Mouse (Mus musculus) myocyte (in vitro differentiated cells): ENCODE measurements around the gene Rundc1. TPM values are rescaled to one million over a fixed set of nuclear protein-coding genes. Genes with fewer than 3 reads are reported as not detected.
A peak's percentile ranks its signal among the peaks of the same experiment; 100 is the strongest.

Source experiments
- H3K27me3 ChIP-seq: one replicate; pipeline ENCODE4 v1.6.1; 2011; ENCODE audit not compliant: control insufficient read depth, insufficient read depth, insufficient read length
- H3K36me3 ChIP-seq: one replicate; pipeline ENCODE4 v1.6.1; 2011; ENCODE audit not compliant: control insufficient read depth, insufficient read depth
- H3K4me2 ChIP-seq: one replicate; pipeline ENCODE4 v1.6.1; 2011; ENCODE audit warnings: low read depth, control low read depth
- H3K4me3 ChIP-seq: one replicate; pipeline ENCODE4 v1.5.1; 2011; ENCODE audit warnings: mild to moderate bottlenecking, control low read depth, moderate library complexity
- H3K79me2 ChIP-seq: one replicate; pipeline ENCODE4 v1.6.1; 2011; ENCODE audit not compliant: control insufficient read depth, insufficient read depth
- H3ac ChIP-seq: one replicate; pipeline ENCODE4 v1.6.1; 2011; ENCODE audit not compliant: control insufficient read depth, insufficient read length
- CEBPB ChIP-seq: IDR thresholded peaks from 2 replicates; pipeline ENCODE4 v1.6.1; 2011; ENCODE audit warnings: mild to moderate bottlenecking, moderate library complexity; ENCODE audit not compliant: poor library complexity, insufficient read depth, severe bottlenecking
- E2F4 ChIP-seq: IDR thresholded peaks from one replicate; pipeline ENCODE4 v1.6.1; 2011; ENCODE audit warnings: mild to moderate bottlenecking, control low read depth, moderate library complexity; ENCODE audit not compliant: insufficient read depth
- MAX ChIP-seq: IDR thresholded peaks from one replicate; pipeline ENCODE4 v1.6.1; 2011; ENCODE audit warnings: low read depth, mild to moderate bottlenecking, control low read depth
- MYOD1 ChIP-seq, 3 experiments: IDR thresholded peaks; one replicate each; pipeline ENCODE4 v1.6.1; 2011; ENCODE audit warnings: control low read depth in 2 of 3, low read depth in 2 of 3, mild to moderate bottlenecking in 2 of 3, moderate library complexity in 1 of 3; ENCODE audit not compliant: insufficient read length in 2 of 3, control insufficient read depth in 1 of 3
- MYOG ChIP-seq, 3 experiments: IDR thresholded peaks; one replicate each; pipeline ENCODE4 v1.6.1; 2011; ENCODE audit warnings: control low read depth in 2 of 3, low read depth in 2 of 3, mild to moderate bottlenecking in 2 of 3; ENCODE audit not compliant: insufficient read length in 2 of 3, control insufficient read depth in 1 of 3, insufficient read depth in 1 of 3
- POLR2A ChIP-seq: IDR thresholded peaks from one replicate; pipeline ENCODE4 v1.6.1; 2011; ENCODE audit warnings: low read depth, mild to moderate bottlenecking, control low read depth, moderate library complexity; ENCODE audit not compliant: insufficient read length
- POLR2AphosphoS2 ChIP-seq: IDR thresholded peaks from one replicate; pipeline ENCODE4 v1.6.1; 2011; ENCODE audit warnings: low read depth, control low read depth; ENCODE audit not compliant: insufficient read length
- REST ChIP-seq: IDR thresholded peaks from one replicate; pipeline ENCODE4 v1.6.1; 2011; ENCODE audit warnings: mild to moderate bottlenecking, control low read depth, moderate library complexity; ENCODE audit not compliant: insufficient read depth, insufficient read length
- SRF ChIP-seq: IDR thresholded peaks from one replicate; pipeline ENCODE4 v1.6.1; 2011; ENCODE audit warnings: low read depth; ENCODE audit not compliant: control insufficient read depth, insufficient read length
- TCF12 ChIP-seq: IDR thresholded peaks from one replicate; pipeline ENCODE4 v1.6.1; 2011; ENCODE audit warnings: mild to moderate bottlenecking, control low read depth; ENCODE audit not compliant: poor library complexity, insufficient read depth, severe bottlenecking
- TCF3 ChIP-seq: IDR thresholded peaks from one replicate; pipeline ENCODE4 v1.6.1; 2011; ENCODE audit warnings: low read depth, control low read depth; ENCODE audit not compliant: insufficient read length
- USF1 ChIP-seq: IDR thresholded peaks from one replicate; pipeline ENCODE4 v1.6.1; 2011; ENCODE audit warnings: low read depth, mild to moderate bottlenecking, control low read depth, moderate library complexity
- polyA plus RNA-seq: library from polyadenylated mRNA; unstranded; fragments of >200 nt; fragmentation: generic; extraction: Trizol; gene quantifications from one replicate; pipeline ENCODE4 v1.2.1, GENCODE M21; 2012; ENCODE audit warnings: missing spikeins

Rundc1 gene
- polyA plus RNA-seq, 1 experiment = 13.6 TPM

- no peak for TF ChIP-seq REST
- peak; percentile 20 for TF ChIP-seq TCF12
- TF ChIP-seq POLR2A = no peak
- peak; percentile 25 to 63 (median 60) for TF ChIP-seq MYOD1 (IDR thresholded peaks at IDR 0.05; ENCODE audit: control insufficient read depth in 1 of 3, insufficient read length in 2 of 3, low read depth in 2 of 3)
- peak in 1 of 3 experiments; percentile 49 for TF ChIP-seq MYOG (IDR thresholded peaks at IDR 0.05; ENCODE audit: control insufficient read depth in 1 of 3, insufficient read depth in 1 of 3, insufficient read length in 2 of 3, low read depth in 2 of 3)
- TF ChIP-seq USF1 = peak; percentile 67
- no peak overlapping the region for H3K4me3 ChIP-seq
- no peaks in the 10 kb centered on the region for H3K27me3 ChIP-seq
- H3K79me2 ChIP-seq = no peaks in the 10 kb centered on the region
- H3ac ChIP-seq = no peak overlapping the region
- no peak overlapping the region for H3K4me2 ChIP-seq
- H3K36me3 ChIP-seq = peaks cover 8% of the 10 kb centered on the region
Observed at GRCm38 (mm10) chr11:101415306-101415705, 9.6 kb upstream of the Rundc1 start.

GRCm38 (mm10) chr11:101416433-101417100 lies 8.3 kb upstream of the Rundc1 start:
- Histone ChIP-seq H3ac (peak overlapping the region; percentile 24), H3K79me2 (no peaks in the 10 kb centered on the region), H3K36me3 (peaks cover 8% of the 10 kb centered on the region), H3K4me2 (peak overlapping the region; percentile 90), H3K4me3 (peak overlapping the region; percentile 57), H3K27me3 (no peaks in the 10 kb centered on the region)
- TF ChIP-seq E2F4 (no peak), SRF (no peak), MYOD1 (IDR thresholded peaks at IDR 0.05; ENCODE audit: control insufficient read depth in 1 of 3, insufficient read length in 2 of 3, low read depth in 2 of 3) (no peak), REST (no peak), POLR2A (no peak), MAX (no peak), TCF12 (no peak), POLR2AphosphoS2 (no peak), TCF3 (no peak), CEBPB (no peak), MYOG (IDR thresholded peaks at IDR 0.05; ENCODE audit: control insufficient read depth in 1 of 3, insufficient read depth in 1 of 3, insufficient read length in 2 of 3, low read depth in 2 of 3) (no peak), USF1 (no peak)

- peak within 1 kb of the TSS; percentile 90 for H3K4me2 ChIP-seq
- TF ChIP-seq MAX (no peak), SRF (no peak), REST (no peak), TCF12 (no peak), E2F4 (peak; percentile 60), MYOG (IDR thresholded peaks at IDR 0.05; ENCODE audit: control insufficient read depth in 1 of 3, insufficient read depth in 1 of 3, insufficient read length in 2 of 3, low read depth in 2 of 3) (peak in 1 of 3 experiments; percentile 10), MYOD1 (IDR thresholded peaks at IDR 0.05; ENCODE audit: control insufficient read depth in 1 of 3, insufficient read length in 2 of 3, low read depth in 2 of 3) (peak in 1 of 3 experiments; percentile 22), USF1 (no peak), POLR2A (peak; percentile 88), POLR2AphosphoS2 (peak; percentile 93), TCF3 (no peak), CEBPB (no peak)
- peak within 1 kb of the TSS; percentile 57 for H3K4me3 ChIP-seq
- peaks cover 8% of the 10 kb centered on the region for H3K36me3 ChIP-seq
- no peaks in the 10 kb centered on the region for H3K79me2 ChIP-seq
- H3ac ChIP-seq = peak within 1 kb of the TSS; percentile 24
- H3K27me3 ChIP-seq = no peaks in the 10 kb centered on the region
Observed at GRCm38 (mm10) chr11:101417101-101417855, 7.6 kb upstream of the Rundc1 start, which contains the start of gene Aarsd1. Aarsd1 (minus strand) TSS chr11:101417615.

DNA sequence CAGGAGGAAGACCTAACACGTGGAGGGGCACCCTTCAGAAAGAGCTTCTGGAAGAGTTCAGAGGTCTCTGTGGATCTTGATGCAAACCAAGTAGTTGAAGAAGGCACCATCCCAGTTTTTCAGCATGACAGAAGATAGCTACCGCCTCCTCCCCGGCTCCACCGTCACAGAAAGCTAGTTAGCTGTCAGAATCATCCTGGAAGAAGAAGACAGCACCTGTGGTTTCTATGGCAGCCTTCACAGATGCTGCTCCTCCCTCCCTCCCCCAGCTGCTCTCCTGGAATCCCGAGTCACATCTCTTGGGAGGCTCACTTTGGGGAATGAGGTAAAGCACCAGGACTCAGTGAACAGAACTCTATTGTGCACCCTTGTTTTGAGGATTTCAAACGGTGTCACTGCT lies 5.9 kb upstream of the Rundc1 start:
- Histone ChIP-seq H3K27me3 (no peaks in the 10 kb centered on the region), H3K36me3 (peaks cover 3% of the 10 kb centered on the region), H3K79me2 (peaks cover 5% of the 10 kb centered on the region), H3K4me3 (no peak overlapping the region), H3K4me2 (no peak overlapping the region), H3ac (no peak overlapping the region)
- TF ChIP-seq POLR2AphosphoS2 = no peak
- no peak for TF ChIP-seq POLR2A
- TF ChIP-seq TCF12 = no peak
- no peak for TF ChIP-seq SRF
- no peak for TF ChIP-seq REST
- no peak for TF ChIP-seq MAX
- TF ChIP-seq E2F4 = no peak
- TF ChIP-seq TCF3 = no peak
- no peak for TF ChIP-seq USF1
